Mouse (Mus musculus): Measurements from ENCODE around the gene Cox8a.

Cox8a gene

GRCm38 (mm10) chr19:7222196-7222595, 4.8 kb upstream of the Cox8a start:
- DNase-seq = no peak

GRCm38 (mm10) chr19:7218753-7219152, 1.3 kb upstream of the Cox8a start:
- no peak for DNase-seq

DNA sequence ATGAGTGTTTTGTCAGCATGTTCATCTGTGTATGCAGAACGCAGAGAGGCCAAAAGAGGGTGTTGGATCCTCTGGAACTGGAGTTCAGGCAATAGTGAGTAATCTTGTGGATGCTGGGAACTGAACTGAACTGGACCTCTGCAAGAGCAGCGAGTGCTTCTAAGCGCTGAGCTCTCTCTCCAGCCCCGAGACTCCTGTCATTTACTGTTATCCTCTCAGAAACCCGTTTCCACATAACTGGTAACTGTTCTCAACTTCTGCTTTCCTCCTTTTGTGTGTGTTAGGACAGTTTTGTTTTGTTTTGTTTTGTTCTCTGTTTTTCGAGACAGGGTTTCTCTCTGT, 481 bp upstream of the Cox8a start:
- DNase-seq = no peak

DNA sequence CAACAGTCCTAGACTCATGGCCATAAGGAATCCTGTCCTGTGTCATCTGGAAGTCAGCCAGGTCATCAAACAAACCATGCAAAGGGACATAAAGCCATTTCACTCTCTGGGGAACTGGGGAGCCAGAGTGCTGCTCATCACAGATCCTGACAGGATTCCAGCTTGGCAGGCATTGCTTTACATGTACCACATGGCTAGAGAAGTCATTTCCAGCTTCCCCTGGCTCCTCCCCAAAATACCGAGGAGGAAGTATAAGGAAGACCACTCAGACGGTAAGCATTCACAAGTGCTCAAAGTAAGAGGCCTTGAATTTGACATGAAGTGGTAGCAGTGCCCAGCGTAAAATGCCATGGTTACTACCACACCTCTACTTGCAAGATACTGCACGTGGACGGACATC, 2.9 kb downstream of the Cox8a start:
- peak; percentile 73 for DNase-seq

DNA sequence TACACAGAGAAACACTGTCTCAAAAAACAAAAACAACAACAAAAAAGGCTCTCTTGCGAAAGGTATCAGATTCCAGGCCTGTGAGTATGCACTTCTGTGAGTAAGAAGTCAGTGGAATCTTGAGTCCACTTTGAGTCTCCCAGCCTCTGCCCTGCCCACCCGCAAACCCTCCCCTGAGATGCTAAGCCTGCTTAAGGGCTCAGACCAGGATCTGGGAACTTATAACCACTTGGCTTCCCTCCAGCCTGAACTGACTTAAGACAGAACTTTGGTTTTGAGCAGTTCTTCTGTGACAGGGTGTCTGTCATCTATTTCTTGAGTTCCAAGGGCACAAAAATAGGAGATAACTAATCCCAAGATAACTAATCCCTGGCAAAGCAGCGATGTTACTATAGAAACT, 4.4 kb downstream of the Cox8a start:
- no peak for DNase-seq

DNA sequence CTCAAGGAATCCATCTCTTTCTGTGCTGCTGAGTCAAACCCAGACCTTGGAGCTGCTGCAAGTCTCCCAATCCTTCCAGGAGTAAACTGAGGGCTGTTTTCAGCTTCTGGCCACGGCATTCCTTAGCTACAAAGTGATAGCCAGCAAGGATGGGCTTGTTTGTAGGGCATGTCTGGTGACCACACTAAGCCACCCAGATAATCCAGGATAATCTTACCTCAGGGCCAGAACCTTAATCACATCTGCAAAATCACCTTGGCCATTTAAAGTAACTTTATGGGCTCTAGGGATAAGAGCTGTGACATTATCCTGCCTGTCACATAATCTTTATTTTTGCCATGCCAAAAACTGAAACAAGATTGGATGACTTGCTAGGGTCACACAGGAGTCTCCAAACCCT, 5.2 kb downstream of the Cox8a start:
- DNase-seq = no peak

DNA sequence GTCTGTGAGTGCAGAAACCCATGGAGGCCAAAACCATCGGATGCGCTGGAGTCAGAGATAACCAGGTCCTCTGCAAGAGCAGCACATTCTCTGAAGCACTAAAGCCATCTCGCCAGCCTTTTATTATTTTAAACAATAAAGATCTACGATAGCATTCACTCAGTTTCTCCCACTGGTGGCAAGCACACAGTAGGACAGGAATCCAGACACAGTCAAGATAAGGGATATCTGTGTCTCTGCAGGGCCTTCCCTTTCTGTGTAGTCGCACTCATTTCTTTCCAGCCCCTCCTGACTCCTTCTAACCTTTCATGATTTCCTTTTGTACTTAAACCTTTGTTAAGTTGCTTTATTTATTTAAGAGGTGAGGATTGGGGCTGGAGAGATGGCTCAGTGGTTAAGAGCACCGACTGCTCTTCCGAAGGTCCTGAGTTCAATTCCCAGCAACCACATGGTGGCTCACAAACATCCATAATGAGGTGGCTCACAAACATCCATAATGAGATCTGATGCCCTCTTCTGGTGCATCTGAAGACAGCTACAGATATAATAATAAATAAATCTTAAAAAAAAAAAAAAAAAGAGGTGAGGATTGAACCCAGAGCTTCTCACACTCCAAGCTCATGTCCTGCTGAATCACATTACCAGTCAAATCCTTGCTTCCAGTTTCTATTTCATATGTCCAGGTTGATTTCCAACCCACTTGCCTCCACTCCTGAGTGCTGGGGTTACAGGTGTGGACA, 7.3 kb downstream of the Cox8a start:
- DNase-seq = no peak

DNA sequence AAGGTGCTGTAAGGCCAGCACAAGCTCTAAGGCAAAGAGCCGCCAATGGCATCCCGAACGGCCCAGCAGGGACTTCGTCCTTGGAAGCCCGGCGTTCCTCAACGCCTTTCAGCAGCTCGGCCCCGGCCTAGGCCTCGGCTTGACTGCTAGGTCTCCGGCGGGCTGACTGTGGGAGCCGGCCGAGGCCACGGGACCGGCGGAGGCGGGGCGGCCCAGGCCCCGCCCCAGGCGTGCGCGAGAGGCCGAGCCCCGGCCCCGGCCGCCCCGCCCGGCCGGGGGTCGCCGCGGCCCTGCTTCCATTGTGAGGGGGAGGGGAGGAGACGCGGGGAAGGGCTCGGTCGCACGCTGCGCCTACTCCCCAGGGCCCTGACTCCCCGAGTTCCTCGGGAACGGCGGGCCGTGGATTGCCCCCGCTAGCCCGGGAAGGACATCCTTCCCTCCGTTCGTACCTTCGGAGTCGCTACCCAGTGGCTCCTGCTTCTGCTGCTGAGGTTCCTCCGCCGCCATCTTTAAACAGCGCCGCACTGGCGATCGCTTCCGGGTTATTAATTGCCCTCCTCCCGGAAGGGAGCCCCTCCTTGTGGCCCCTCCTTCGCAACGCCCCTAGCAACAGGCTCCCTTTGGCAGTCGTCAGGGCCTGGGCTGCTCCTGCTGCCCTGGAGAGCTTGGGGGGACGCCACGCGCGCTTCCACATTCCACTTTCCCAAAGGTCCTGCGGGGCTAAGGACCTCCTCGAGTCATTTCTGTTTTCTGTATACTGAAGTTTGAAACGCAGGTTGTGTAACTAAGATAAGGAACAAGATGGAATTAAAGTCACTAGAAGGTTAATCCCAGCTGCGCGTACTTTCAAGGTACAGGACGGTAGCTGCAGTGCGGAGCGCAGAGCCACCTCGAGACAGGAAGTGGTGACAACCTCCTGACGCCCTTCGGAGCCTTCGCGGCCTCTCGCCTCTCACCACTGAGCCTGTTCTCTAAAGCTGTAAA, 11.4 kb downstream of the Cox8a start, which contains the start of gene Otub1:
TSS of gene Otub1 (minus strand) at position 564 of the 984 bp plus-strand sequence.
- peak; percentile 96 for DNase-seq

DNA sequence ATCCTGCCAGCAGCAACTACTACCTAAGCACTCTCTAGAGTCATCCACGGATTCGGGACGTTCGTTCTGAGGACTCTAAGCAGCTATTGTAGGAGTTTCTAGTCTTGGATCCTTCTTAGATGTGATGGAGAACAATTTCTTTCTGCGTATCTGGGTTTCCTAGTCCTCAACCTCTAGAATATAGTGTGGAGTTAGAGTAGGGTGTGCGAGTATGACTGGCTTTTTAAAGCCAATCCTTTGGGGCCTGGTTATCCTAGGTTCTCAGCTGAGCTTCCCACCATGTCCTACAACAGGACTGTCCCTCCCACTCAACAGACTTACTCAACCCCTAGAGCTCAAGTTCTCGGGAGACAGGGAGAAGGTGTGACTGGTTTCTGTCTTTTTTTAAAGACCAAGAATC, 12.1 kb downstream of the Cox8a start:
- DNase-seq = no peak

- no peak for DNase-seq
Observed at GRCm38 (mm10) chr19:7204898-7205297, 12.5 kb downstream of the Cox8a start.

- DNase-seq = no peak
Observed at GRCm38 (mm10) chr19:7200427-7200826, 17.0 kb downstream of the Cox8a start.

- no peak for DNase-seq
Observed at GRCm38 (mm10) chr19:7199089-7199488, 18.3 kb downstream of the Cox8a start.

DNA sequence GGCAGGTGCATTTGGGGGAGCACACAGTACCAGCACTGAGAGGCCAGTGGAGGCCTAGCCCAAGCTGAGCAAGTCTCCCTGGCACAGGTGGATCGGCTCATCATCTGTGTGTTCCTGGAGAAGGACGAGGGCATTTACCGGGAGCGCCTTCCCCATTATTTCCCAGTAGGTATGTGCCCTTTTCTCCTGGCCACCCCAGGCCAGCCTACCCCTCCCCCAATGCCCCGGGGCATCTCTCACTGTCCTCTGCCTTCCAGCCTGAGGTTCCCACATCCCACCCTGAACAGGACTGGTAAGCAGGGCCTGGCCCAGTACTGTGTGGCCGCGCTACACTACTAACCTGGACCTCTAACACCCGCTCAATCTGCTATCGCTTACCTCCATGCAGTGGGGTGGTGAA, 20.0 kb downstream of the Cox8a start:
- no peak for DNase-seq

- DNase-seq = peak; percentile 21
Observed at GRCm38 (mm10) chr19:7196741-7197270, 20.6 kb downstream of the Cox8a start.

DNA sequence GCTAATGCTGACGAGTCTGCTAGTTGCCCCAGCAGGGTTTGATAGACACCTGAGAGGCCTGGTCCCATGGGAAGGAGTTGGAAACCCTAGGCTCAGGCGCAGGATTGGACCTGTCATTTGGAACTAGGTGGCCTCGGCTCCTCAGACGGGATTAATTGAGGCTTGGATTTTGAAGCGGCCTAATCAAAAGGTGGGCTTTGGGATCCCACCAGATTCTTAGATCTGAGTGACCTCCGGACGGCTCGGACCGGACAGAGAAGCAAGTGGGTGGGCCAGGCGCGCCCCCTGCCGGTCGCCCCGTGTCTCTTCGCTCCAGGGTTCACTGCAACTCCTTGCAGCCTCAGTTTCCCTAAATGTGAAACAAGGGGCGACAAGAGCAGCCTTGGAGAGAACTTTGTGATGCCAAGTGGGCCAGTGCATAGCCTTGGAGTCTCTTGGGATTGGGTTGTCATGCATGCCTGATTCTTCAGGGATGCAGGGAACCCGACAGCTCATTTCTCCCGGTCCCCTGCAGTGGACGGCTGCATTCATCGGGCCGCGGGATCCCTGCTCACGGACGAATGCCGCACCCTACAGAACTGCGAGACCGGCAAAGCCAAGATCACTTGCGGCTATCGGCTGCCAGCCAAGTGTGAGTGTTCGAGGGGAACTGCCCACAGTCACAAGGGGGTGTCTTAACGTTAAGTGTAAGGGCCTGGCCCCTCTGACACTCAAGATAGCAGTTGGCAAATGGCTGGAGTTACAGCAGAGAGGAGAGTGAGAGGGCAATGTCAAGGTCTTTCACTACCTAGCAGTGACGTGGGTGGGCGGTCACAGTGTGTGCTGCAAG, 21.3 kb downstream of the Cox8a start:
- DNase-seq = peak; percentile 64

DNA sequence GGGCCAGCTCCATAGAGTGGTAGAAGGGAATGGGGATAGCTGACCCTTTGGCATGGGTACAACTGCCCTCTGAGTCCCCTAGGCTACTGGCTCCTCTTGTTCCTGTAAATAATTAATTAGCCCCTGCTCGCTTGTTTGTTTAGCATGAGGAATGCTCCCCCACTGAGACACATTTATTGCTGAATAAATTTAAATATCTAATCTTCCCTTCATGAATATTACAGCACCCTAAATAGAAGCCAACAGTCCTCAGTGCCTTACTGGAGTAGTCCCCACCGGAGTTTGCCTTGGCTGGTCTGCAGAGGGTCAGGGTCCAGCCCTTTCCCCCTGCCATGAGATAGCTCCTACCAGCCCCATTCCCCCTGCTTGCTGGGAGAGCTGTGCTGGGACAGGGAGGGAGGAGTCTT, 24.9 kb downstream of the Cox8a start:
- no peak for DNase-seq

GRCm38 (mm10) chr19:7191639-7192038, 25.8 kb downstream of the Cox8a start:
- DNase-seq = no peak

DNA sequence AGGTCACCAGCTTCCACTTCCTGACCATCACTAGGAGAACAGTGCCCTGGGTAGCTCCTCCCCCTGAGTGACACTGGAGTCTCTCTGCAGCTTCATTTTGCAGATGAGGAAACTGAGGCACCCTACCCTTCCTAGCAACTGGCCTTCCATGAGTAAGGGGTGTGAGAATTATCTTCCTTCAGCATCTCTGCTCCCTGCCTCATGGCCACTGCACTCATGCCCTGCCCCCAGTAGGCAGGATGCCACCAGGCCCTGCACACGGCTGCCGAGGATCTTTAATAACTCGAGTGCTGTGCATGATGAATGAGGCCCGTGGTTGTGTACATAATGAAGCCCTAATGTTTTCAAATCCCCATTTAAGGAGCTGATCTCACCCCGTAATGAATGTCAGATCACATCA, 26.4 kb downstream of the Cox8a start:
- DNase-seq = no peak

DNA sequence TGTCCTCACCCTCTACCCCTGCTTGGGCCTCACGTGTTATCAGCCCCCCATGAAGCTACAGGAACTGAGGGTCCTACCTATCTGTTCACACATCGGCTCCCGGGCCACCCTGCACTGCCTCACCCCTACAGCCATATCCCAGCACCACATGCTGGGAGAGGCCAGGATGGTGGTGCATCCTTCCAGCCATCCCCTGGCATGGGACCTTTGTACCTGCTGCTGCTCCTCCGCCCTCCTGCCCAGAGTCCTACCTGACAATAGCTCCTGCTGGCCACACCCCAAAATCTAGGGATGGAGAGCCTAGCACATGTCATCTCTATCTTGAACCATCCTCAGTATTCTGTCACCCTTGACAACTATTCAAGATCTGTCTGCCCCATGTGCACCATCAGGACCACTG, 28.4 kb downstream of the Cox8a start:
- no peak for DNase-seq

- no peak for DNase-seq
Observed at GRCm38 (mm10) chr19:7187157-7187556, 30.3 kb downstream of the Cox8a start.

DNA sequence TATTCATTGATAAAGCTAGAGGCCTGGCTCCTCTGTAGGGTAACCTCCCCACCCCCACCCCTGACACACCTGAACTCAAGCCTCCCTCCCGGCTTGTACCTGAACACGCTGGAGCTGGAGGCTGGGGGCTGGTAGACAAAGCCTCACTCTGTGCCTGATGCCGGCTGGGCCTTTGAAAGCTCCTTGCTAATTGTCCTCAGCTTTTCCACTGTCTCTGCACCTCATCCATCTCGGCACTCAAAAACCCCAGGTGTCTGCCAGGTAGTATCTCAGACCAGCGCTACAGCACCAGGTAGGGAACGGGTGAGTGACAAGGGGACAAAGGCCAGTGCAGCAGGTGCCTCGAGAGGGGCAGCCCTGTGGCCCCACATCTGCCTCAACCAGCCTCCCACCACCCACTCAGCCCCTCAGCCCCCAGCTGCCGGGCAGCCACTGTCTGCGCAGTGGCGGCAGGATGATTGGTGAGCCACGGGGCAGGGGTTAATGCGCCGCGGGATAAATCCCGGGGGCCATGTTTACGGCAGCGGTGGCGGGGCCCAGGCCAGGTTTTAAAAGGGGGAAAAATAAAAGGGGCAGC, 31.6 kb downstream of the Cox8a start:
- no peak for DNase-seq

- no peak for DNase-seq
Observed at GRCm38 (mm10) chr19:7185059-7185458, 32.4 kb downstream of the Cox8a start.

Data from lung, postnatal 36 days (tissue).